Mouse (Mus musculus): ENCODE results near the gene Nxf1. TPM values are rescaled to one million over a fixed set of nuclear protein-coding genes. Genes with fewer than 3 reads are reported as not detected.

Gene Nxf1
- 263 TPM for polyA plus RNA-seq (2017; shearing (Covaris generic))

DNA sequence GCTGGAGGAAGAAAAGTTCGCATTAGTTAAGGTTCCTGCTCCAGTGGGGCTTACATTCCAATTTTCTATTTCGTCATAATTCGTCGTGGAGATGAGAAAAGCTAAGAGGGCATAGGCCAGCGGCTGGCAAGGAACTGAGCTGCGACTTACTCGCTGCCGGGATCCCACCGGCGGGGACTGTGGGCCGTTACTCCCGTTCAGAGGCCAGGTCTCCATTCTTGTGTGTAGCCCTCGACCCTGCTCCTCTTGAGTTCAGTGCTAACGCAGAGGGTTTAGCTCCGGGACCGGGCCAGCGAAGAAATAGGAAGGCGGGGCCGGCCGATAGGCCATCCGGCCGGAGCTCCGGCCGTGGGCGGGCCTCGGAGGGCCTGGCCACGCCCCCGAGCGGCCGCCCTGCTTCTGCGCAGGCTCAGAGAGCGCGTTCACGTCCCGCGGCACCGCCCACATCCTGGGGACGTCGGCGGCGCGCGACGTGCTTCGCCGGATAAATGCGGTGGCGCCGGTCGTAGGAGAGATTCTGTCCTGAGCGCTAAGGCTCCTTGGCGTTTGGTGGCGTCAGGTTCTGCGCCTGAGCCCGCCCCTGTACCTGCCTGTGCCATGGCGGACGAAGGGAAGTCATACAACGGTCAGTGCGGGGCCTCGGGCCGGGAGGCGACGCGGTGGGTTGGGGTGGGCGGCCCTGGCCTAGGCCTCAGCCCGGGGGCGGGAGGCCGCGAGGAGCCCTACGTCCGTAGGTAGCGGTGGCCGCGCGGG is at the start of gene Nxf1:
Nxf1 (plus strand) TSS at position 439 of the 753 bp plus-strand sequence.

DNA sequence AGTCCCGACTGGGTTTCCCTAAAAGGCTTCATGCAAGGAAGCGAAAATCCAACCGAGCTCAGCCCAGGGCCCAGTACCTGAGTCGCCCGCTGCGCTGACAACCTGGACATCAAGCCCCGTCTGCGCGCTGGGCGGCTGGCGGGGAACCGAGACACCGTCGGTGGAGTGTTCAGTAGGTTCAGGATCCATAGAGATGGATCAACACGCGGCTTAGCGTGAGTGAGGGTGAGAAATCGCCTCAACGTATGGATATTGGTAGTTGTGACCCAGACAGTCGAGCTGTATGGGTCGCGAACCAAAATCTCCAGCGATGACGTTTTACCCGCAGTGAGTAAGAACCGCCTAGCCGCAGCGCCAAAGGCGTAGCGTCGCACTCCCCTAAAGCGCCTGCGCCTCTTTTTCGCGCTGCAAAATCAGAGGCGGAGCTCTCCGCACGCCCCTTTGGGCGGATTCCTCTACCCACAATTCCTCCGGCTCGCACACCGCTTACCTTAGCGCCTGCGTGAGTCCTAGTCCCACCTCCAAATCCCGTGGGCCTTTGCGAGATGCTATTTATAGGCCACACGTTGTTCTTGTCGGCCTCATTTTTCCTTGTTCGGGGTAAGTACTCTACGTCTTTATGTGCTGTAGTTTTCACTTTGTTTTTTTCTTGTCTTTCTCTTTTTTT is 33.8 kb upstream of the Nxf1 start, which contains the start of gene Slc3a2:
Slc3a2 (minus strand) TSS at position 463 of the 667 bp plus-strand sequence.

DNA sequence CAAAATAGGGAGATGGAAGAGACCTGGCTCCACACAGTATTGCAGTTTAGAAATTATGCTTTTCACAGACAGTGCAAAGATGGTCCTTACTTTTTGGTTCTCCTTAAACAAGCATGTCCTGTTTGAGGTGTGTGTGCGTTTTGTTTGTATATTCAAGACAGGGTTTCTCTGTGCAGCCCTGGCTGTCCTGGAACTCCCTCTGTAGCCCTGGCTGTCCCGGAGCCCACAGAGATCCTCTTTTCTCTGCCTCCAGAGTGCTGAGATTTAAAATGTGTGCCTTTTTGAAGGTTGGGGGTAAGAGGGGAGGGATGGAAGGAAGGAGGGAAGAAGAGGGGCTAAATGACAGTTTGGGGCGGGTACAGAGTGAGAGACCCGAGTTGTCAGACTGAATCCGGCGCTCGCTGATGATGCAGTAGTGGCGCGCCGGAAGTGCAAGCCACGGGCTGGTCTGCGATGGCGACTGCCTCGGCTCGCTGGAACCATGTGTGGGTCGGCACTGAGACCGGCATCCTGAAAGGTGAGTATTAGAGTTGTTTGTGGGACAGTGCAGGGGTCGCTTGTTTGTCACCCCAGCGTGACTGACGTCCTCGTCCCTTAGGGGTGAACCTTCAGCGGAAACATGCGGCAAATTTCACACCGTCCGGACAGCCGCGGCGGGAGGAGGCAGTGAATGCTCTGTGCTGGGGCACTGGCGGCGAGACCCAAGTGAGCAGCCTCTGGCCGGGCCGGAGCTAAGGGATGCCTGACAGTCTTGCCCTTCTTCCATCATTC is 21.3 kb upstream of the Nxf1 start, which contains the start of gene Wdr74:
Wdr74 (plus strand) TSS at position 439 of the 771 bp plus-strand sequence.

DNA sequence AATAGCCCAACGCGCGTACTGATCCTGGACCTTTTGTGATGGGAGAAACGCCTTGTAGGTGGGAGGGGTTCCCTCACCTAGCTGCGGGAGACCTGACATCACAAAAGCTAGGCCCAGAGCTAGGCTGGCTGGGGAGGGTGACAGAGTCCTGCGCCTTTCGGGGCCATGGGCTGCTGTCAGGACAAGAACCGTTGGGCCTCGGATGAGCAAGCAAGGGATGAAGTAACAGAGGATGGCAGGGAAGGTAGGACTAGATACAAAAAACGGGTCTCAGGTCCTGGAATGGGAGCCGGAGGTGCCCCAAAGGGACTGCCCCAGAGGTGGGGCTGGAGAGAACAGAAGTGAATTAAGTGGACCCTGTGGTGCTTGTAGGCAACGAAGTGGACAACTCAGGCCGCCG is 16.3 kb upstream of the Nxf1 start, which contains the start of gene 1700092M07Rik:
1700092M07Rik (plus strand) TSS at position 116 of the 400 bp plus-strand sequence.

GRCm38 (mm10) chr19:8741243-8741869 is 15.5 kb upstream of the Nxf1 start, which contains the start of gene Stx5a:
Gene Stx5a, plus strand, starts transcription at chr19:8741413.

GRCm38 (mm10) chr19:8770567-8771270 is 13.8 kb downstream of the Nxf1 start, which contains the start of gene Tmem223:
Gene Tmem223, plus strand, starts transcription at chr19:8770996.

GRCm38 (mm10) chr19:8774086-8774835 is 17.4 kb downstream of the Nxf1 start, which contains the start of gene Tmem179b:
Gene Tmem179b, minus strand, starts transcription at chr19:8774467.

GRCm38 (mm10) chr19:8786008-8786781 is 29.3 kb downstream of the Nxf1 start, which contains the start of gene Taf6l:
Gene Taf6l, minus strand, starts transcription at chr19:8786417.

GRCm38 (mm10) chr19:8798264-8798946 is 41.5 kb downstream of the Nxf1 start, which contains the start of gene Polr2g:
Gene Polr2g, minus strand, starts transcription at chr19:8798577.

DNA sequence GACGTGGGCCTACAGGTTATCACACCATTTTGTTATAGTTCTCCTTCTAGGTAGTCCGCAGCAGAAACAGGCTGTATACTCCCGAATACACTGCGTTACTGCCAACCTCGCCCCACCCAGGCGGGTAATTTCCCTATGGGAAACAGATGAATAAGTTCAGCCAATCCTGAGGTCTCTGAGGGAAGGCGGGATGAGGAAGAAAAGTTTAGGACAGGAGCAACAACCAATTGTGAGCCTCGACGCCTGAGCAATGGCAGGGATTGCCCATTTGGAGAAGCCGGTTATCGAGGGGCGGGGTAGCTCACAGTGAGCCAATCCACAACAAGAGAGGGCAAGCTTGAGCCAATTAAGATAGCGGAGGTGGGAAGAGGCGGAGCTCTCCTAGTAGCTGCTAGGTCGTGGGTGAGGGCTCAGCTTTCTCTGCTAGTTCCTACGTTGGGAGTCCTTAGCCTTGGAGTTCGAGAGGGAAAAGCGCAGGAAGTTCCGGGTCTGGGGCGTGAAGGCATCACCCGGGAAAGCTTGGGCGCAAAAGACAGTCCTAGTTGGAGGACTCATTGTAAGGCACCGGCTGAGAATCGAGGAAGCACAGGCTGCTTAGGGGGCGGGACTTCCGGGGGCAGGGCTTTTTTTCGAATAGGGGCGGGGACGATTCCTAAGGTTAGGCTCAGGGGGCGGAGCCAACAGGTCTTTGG is 45.4 kb downstream of the Nxf1 start, which contains the start of gene Zbtb3:
Zbtb3 (plus strand) TSS at position 426 of the 692 bp plus-strand sequence.

DNA sequence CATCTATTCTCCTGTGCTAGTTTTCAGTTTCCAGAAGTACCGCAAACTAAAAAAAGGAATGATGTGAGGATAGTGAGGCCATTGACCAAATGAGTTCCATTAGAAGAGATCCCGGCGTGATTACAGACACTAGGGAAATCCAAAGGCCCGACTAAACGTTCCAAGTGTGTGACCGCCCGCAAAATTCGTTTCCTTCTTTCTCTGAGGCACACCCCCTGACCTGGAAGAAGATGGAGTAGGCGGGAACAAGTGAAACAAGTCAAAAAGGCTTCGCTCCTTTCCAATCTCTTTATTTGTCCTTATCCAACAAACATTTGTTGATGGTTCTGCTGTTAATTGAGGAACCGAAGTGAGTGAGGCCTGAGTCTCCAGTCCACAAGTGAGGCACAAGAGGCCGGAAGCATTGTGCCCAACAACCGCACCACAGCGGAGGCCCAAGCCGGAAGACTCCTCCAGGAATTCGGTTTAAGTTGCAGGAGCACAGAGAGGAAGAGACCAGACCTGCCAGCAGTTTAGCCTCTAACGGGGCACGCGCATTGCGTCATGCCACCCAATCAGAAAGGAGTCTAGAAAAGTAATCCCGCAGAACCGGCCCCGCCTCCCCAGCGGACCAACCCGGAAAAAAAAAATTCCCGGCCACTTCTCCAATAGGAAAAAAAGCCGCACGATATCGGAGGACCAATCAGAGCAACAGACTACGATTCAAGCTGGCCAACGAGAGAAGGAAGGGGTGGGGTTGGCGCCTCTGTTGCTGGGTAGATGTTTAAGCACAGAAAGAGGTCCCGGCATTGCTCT is 62.1 kb downstream of the Nxf1 start, which contains the start of gene Ttc9c:
Ttc9c (minus strand) TSS at position 533 of the 795 bp plus-strand sequence.

GRCm38 (mm10) chr19:8819596-8820423 is 62.9 kb downstream of the Nxf1 start, which contains the start of gene Hnrnpul2:
Gene Hnrnpul2, plus strand, starts transcription at chr19:8820010.

